Mouse (Mus musculus) thymus, postnatal 14 days (tissue): ENCODE results near the gene Ankrd45.
"Not testable (repeated sequence)": the region's sequence is repeated elsewhere in the genome, so short reads cannot be mapped to it uniquely, and the experiment has no call there.

ENCODE experiments used
- DNase-seq: peaks from one replicate; pipeline ENCODE4 v3.0.0; 2021

The Ankrd45 gene

DNA sequence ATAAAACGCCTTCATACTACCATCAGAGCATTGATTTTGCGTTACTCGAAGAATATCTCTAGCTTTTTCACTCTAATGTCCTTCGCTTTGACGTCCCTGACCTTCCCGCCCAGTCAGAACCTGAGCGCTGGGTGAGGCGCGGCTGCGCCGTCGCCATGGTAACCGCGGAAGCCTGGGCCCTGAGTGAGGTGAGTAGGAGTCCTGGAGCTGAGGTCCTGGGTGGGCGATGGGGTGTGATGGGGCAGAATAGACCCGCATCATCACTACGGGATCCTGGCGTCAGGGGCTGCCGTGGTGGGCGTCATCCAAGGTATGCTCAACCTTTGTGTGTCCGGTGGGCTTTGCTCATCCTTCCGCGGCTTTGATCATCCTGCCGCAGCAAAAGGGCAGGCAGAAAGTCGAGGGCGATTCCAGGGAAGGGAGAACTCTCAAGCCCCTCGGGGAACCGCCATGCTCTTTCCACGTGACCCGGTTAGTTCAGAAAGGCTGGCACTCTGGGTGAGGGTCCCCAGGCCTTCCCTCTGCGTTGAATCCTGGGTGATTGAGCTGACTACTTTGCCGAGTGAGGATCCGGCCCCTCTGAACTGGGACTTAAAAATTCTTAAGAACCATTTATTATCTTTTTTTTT, at the start of gene Ankrd45:
Gene Ankrd45, plus strand, starts transcription at position 161 of the 629 bp plus-strand sequence.
- DNase-seq: peak; percentile 49

DNA sequence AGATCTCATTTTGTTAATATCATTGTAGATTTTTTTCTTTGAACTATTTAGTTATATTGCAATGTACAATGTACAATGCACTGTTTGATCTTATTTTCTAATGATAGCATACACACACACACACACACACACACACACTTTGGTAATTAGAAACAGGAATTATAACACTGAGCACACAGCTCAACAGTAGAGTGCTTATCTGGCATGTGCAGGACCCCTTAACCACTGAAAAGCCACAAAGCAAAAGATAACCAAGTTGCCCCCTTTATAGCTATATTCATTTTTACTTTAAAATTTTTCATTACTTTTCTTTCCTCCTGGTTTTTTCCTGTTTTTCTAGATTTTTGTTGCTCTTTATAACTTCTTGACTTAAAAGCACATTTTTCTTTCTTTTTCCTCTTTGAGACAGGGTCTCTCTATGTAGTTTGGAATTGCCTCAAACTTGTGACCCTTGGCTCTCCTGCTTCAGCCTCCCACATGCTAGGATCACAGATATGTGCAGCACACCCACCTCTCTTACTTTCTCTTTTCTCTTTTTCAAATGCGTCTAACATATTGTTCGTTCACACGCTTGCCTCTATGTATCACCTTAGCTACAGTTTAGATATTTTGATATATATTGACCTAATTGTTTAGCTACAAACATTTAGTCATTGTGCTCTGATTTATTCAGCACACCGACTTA, 42.6 kb upstream of the Ankrd45 start:
- no peak for DNase-seq

- DNase-seq: no peak
Measured at GRCm38 (mm10) chr1:161103842-161104241, 38.6 kb upstream of the Ankrd45 start.

DNA sequence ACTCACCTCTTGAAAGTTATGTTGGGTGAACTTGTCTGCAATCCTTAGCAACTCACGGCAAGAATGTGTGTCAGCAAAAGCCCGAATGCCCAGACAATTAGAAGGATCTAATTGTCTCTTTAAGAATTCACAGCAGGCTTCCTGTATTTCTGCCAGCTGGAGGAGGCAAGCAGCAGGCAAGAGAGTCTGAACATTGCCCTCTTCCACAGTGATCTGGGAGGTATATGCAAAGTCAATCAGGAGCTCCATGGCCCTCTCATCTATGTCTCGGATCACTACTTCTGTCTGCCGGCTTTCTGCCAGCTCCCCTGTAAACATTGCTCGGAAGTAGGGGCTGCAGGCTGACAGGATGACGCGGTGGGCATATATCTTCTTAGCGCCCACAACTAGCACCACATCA, 33.3 kb upstream of the Ankrd45 start:
- no peak for DNase-seq

DNA sequence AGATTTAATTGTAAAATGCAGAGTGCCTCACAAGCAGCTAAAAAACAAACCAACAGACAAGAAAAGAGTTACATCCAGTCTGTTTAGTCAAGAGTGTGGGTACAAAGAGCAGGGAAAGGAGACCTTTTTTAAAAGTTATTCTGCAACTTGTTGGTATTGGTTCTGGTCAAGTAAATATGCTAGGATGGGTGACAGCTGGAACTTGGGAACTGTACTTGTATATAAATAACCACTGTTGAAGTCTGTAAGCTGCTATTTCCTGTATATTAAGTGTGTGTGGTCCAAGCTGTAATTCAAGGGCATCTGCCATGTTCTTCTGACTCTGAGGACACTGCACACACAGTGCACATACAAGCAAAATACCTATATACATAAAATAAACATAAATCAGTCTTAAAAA, 27.9 kb upstream of the Ankrd45 start:
- no peak for DNase-seq

- no peak for DNase-seq
Measured at GRCm38 (mm10) chr1:161122661-161123418, 19.7 kb upstream of the Ankrd45 start.

GRCm38 (mm10) chr1:161126461-161126860, 16.0 kb upstream of the Ankrd45 start:
- no peak for DNase-seq

DNA sequence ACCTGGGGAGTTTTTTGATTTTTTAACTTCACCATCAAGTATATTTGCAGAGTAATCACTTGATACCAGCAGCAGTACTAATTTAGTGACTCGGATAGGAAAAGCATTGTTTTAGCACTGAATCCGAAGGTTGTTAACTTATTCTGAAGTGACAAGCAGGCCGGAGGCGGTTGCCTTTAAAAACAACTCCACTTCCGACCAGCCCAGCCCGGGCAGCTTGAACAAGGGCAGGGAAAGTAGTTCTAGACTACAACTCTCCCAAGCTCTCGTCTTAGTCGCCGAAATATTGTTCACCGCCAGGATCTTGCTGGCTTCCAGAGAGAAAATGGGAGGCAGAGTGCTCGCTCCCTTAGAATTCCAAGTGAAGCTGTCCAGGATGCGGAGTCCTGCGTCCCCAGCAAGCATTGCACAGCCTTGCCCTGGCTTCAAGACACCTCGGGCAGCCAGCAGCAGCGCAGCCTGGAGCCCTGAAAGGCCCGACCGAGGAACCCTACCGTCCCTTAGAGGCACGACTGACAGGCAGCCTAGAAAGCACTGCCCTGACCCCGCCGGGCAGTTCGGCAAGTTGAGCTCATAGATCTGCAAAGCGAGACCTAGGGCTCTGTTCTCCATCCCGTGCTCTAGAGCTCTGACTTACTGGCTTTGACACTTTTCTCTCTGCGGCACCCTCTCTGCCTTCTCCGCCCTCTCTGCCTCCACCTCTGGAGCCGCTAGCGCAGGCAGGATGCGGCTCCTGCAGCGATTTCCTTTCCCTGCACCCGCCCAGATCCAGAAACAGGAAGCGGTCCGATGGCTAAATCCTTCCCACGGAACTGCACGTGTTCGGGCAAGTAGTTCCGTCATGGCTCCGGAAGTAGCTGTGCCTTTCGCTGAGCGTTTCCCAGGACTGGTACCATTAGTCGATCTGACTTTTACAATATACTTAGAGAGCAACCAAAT, 11.5 kb upstream of the Ankrd45 start, which contains the start of gene Klhl20:
Gene Klhl20, minus strand, starts transcription at position 786 of the 939 bp plus-strand sequence.
- DNase-seq: peak; percentile 94

DNA sequence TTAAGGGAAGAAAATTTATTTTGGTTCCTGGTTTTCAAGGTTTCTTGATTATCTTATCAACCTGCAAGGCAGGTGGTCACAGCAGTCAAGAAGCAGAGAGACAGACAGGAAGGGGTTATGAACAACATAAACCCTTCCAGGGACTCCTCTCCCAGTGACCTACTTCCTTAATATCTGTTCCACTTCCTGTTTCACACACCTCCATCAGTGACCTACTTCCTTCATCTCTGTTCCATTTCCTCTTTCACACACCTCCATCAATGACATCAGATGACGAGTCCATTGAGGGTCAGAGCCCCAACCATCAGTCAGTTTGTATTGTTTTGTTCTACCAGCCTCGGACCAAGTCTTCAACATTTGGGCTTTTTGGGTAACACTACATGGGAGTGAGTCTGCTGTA, 3.0 kb upstream of the Ankrd45 start:
- no peak for DNase-seq

DNA sequence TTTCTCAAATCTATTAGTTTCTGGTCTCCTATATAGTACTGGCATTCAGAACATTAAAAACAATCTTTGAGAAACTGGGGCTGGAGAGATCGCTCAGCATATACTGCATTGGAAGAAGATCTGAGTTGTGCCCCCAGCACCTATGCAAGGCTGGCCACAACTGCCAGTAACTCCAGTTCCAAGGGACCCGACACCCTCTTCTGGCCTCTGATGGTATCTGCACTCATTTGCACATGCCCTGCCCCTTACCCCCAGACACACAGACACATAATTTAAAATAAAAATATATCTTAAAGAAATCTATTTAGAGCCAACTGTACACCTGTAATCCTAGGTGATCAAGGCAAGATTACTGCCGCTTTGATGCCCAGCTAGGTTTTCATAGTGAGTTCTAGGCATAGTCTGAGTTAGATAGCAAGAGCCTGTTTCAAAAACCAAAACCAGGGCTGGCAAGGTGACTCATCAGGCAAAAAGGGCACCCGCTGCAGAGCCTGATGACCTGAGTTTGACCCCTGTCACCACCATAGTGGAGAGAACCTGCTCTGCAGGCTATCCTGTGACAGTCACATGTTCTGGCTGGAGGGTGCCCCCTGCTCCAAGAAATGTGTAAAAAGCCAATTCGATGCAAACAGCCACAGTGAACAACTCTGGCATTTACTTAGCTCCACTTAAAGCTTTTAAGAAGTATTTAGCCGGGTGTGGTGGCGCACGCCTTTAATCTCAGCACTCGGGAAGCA, 2.3 kb upstream of the Ankrd45 start:
- no peak for DNase-seq

DNA sequence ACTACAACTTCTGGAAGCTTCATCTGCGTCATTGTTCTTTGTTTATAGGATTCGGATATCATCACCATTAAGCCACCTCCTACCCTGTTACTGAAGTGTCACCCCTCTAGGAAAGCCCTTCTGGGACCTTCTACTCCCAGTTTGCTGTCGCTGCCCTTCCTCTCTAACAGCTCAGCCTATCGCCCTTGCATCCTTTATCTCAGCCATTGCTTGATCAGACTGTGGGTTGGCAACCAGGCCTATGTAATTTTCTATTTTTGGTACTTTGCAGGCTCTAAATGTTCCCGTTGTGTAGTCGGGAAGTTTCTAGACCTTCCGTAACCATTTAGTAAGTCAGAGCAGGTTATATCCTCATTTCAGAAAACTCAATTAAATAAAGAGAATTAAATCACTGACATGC, 725 bp downstream of the Ankrd45 start:
- DNase-seq: no peak

GRCm38 (mm10) chr1:161145611-161146010, 3.1 kb downstream of the Ankrd45 start:
- DNase-seq: not testable (repeated sequence)

- DNase-seq: no peak
Measured at GRCm38 (mm10) chr1:161147888-161148287, 5.4 kb downstream of the Ankrd45 start.

- DNase-seq: no peak
Measured at GRCm38 (mm10) chr1:161151098-161151497, 8.6 kb downstream of the Ankrd45 start.

DNA sequence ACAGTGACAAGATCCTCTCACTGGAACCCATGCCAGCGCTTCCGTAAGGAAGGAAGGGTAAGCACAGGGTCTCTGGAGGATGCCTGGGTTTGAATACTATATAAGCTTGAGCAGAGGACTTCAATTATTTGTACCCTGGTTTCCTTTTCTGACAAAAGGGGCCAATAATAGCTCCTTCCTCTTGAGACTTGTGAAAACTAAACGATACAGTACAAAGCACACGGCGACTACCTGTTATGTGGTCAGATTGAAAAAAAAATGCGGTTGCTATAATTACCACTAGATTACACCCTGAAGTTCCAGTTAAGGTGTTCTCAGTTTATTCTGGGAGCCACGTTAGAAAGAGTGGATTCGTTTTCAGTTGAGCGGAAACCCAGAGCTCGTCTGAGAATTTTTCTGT, 14.1 kb downstream of the Ankrd45 start:
- no peak for DNase-seq

DNA sequence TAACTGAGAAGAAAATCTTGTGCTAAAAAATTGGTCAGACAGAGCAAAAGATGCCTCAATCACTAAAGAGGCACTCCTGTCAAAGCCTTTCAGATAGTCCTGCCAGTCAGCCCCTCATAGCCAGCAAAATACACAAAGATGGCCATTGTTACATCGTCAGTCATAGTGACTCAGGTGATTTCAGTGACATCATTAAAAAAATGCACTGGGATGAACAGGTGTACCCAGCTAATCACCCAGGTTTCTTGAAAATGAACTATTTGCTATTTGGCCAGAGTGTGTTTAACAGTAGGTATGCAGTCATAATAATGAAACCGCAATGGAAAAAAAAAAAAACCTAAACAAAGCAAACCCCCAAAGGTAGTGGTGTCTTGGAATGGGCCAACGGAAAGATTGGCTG, 16.7 kb downstream of the Ankrd45 start, which contains the start of gene Tex50:
Gene Tex50, minus strand, starts transcription at position 101 of the 400 bp plus-strand sequence.
- DNase-seq: no peak

DNA sequence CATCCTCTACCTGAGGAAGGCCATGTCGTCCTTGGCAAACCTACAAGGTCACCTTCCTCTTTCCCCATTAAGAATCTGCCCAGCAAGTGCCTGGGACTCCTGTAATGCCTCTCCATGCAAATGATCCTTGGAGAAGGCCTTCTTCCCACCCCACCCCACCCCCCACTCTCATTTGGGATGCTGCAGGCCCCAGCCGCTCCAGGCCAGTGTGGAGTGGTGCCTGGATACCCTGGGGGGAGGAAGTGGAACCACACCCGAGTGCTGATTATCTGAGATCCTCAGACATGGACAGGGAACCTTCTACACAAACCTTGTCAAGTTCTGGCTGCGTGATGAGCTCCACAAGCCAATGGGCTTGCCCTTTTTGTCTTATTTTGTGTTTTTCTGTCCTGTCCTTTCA, 17.8 kb downstream of the Ankrd45 start:
- no peak for DNase-seq

GRCm38 (mm10) chr1:161170651-161171050, 28.2 kb downstream of the Ankrd45 start:
- peak; percentile 88 for DNase-seq

DNA sequence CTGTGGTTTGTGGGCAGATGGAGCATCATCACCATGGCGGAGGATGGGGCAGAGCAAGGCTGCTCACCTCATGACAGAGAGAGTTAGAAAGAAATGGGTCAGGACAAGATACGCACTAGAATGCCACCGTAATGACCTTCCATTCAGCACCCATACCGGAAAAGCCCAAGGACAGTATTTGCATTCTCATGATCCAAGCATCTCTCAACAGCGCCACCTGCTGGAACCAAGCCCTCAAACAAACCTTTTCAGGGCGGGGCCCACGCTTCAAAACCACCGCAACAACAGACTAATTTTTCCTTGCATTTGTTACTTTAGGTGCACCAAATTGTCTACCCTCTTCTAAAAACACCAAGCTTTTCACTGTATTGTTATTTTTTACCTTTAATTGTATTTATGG, 38.2 kb downstream of the Ankrd45 start:
- DNase-seq: peak; percentile 77

- no peak for DNase-seq
Measured at GRCm38 (mm10) chr1:161182386-161182785, 39.9 kb downstream of the Ankrd45 start.

- DNase-seq: no peak
Measured at GRCm38 (mm10) chr1:161183677-161184076, 41.2 kb downstream of the Ankrd45 start.

DNA sequence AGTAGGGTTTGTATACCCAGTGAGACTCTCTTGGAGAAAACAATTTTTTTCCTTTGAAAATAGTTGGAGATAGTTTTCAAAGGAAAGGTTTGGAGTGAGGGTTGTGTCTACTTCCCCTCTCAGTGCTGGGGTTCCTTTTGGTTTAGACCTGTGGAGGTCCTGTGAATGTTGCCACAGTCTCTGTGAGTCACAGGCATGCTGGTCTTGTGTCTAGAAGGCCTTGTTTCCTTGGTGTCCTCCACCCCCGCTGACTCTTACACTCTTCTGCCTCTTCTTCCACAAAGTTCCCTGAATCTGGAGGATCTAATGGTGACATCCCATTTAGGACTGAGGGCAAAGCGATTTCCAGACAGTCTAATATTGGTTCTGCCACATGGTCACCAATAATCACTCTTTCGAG, 42.9 kb downstream of the Ankrd45 start:
- DNase-seq: no peak
